Mouse (Mus musculus): Measurements from ENCODE around the gene Bpi.

GRCm38 (mm10) chr2:158324531-158325190 lies 66.8 kb downstream of the Bpi start:
- TF ChIP-seq CTCF (conservative IDR thresholded peaks at IDR 0.05; ENCODE audit: insufficient read depth, insufficient read length, low read depth, low read length) (no peak), POLR2A (IDR thresholded peaks at IDR 0.05; ENCODE audit: low read depth, low read length) (no peak)

All from kidney, adult 2 months (tissue).